Mouse (Mus musculus): ENCODE measurements around the gene Triobp. TPM values are rescaled to one million over a fixed set of nuclear protein-coding genes. Genes with fewer than 3 reads are reported as not detected.

The Triobp gene
- polyA plus RNA-seq, 1 experiment from 2014 or later: 47.9 TPM

GRCm38 (mm10) chr15:78908982-78909381, 38.5 kb upstream of the Triobp start:
- H3K4me1 ChIP-seq (ENCODE audit: control insufficient read depth, insufficient read depth, low read length): 0 out of 2 replicates have a peak, but pooled peaks cover 3% of the 10 kb centered on the region
- 91% methylated on average over 8 of the region's 8 CpGs for WGBS
- peaks cover 18% of the 10 kb centered on the region for H3K36me3 ChIP-seq (ENCODE audit: control insufficient read depth, insufficient read depth, low read length)
- DNase-seq (ENCODE audit: low spot score): no peak
- no peaks in the 10 kb centered on the region for H3K9me3 ChIP-seq (ENCODE audit: control insufficient read depth, low read length)
- no peak overlapping the region for H3K9ac ChIP-seq (ENCODE audit: low read length)
- H3K4me2 ChIP-seq (ENCODE audit: low read depth, severe bottlenecking): no peak overlapping the region
- ATAC-seq (ENCODE audit: insufficient number of reproducible peaks, low FRiP score, low TSS enrichment, low read depth): no peak
- no peak overlapping the region for H3K27ac ChIP-seq (replicated peaks; ENCODE audit: low read depth, low read length)
- H3K4me3 ChIP-seq (ENCODE audit: low read depth, low read length): no peak overlapping the region
- no peaks in the 10 kb centered on the region for H3K27me3 ChIP-seq (ENCODE audit: control insufficient read depth, insufficient read depth, low read length)

- H3K9me3 ChIP-seq (ENCODE audit: control insufficient read depth, low read length): no peaks in the 10 kb centered on the region
- whole genome bisulfite sequencing: 46% methylated on average over 9 of the region's 9 CpGs
- no peak overlapping the region for H3K9ac ChIP-seq (ENCODE audit: low read length)
- peaks cover 6% of the 10 kb centered on the region; the same call in 1 of the 2 replicates for H3K36me3 ChIP-seq (ENCODE audit: control insufficient read depth, insufficient read depth, low read length)
- H3K4me1 ChIP-seq (ENCODE audit: control insufficient read depth, insufficient read depth, low read length): peaks cover 20% of the 10 kb centered on the region
- no peaks in the 10 kb centered on the region for H3K27me3 ChIP-seq (ENCODE audit: control insufficient read depth, insufficient read depth, low read length)
- ATAC-seq (ENCODE audit: insufficient number of reproducible peaks, low FRiP score, low TSS enrichment, low read depth) (no peak), DNase-seq (ENCODE audit: low spot score) (peak; percentile 55)
- no peak overlapping the region for H3K4me2 ChIP-seq (ENCODE audit: low read depth, severe bottlenecking)
- H3K4me3 ChIP-seq (ENCODE audit: low read depth, low read length): no peak overlapping the region
- H3K27ac ChIP-seq (replicated peaks; ENCODE audit: low read depth, low read length): no peak overlapping the region
These were observed 35.5 kb upstream of the Triobp start for GRCm38 (mm10) chr15:78912040-78912439.

GRCm38 (mm10) chr15:78913632-78914090, 33.9 kb upstream of the Triobp start, which contains the start of gene Pdxp:
Gene Pdxp (plus strand): TSS chr15:78913919.
- peak; percentile 91 for ATAC-seq (ENCODE audit: insufficient number of reproducible peaks, low FRiP score, low TSS enrichment, low read depth)
- Histone ChIP-seq H3K4me2 (ENCODE audit: low read depth, severe bottlenecking) (peak within 1 kb of the TSS; percentile 95), H3K27me3 (ENCODE audit: control insufficient read depth, insufficient read depth, low read length) (no peaks in the 10 kb centered on the region), H3K4me1 (ENCODE audit: control insufficient read depth, insufficient read depth, low read length) (peaks cover 20% of the 10 kb centered on the region), H3K4me3 (ENCODE audit: low read depth, low read length) (peak within 1 kb of the TSS; percentile 85), H3K9me3 (ENCODE audit: control insufficient read depth, low read length) (no peaks in the 10 kb centered on the region), H3K36me3 (ENCODE audit: control insufficient read depth, insufficient read depth, low read length) (peaks cover 7% of the 10 kb centered on the region; the same call in 1 of the 2 replicates), H3K9ac (ENCODE audit: low read length) (peak within 1 kb of the TSS; percentile 86), H3K27ac (replicated peaks; ENCODE audit: low read depth, low read length) (peak within 1 kb of the TSS; percentile 85)
- WGBS: under 1% methylated on average over 50 of the region's 51 CpGs
- peak; percentile 98 for DNase-seq (ENCODE audit: low spot score)

- Histone ChIP-seq H3K9ac (ENCODE audit: low read length) (peak overlapping the region; percentile 86), H3K4me2 (ENCODE audit: low read depth, severe bottlenecking) (peak overlapping the region; percentile 95), H3K36me3 (ENCODE audit: control insufficient read depth, insufficient read depth, low read length) (peaks cover 5% of the 10 kb centered on the region; the same call in 1 of the 2 replicates), H3K27me3 (ENCODE audit: control insufficient read depth, insufficient read depth, low read length) (no peaks in the 10 kb centered on the region), H3K4me3 (ENCODE audit: low read depth, low read length) (peak overlapping the region; percentile 85), H3K9me3 (ENCODE audit: control insufficient read depth, low read length) (no peaks in the 10 kb centered on the region), H3K4me1 (ENCODE audit: control insufficient read depth, insufficient read depth, low read length) (peaks cover 20% of the 10 kb centered on the region), H3K27ac (replicated peaks; ENCODE audit: low read depth, low read length) (peak overlapping the region; percentile 85)
- ATAC-seq (ENCODE audit: insufficient number of reproducible peaks, low FRiP score, low TSS enrichment, low read depth) (peak; percentile 33; the same call in 1 of the 2 replicates), DNase-seq (ENCODE audit: low spot score) (peak; percentile 56)
- WGBS: under 1% methylated on average over 77 of the region's 87 CpGs
These were observed 33.3 kb upstream of the Triobp start for GRCm38 (mm10) chr15:78914091-78914822.

GRCm38 (mm10) chr15:78914823-78915659, 32.5 kb upstream of the Triobp start:
- no peaks in the 10 kb centered on the region for H3K27me3 ChIP-seq (ENCODE audit: control insufficient read depth, insufficient read depth, low read length)
- DNase-seq (ENCODE audit: low spot score) (no peak), ATAC-seq (ENCODE audit: insufficient number of reproducible peaks, low FRiP score, low TSS enrichment, low read depth) (no peak)
- no peaks in the 10 kb centered on the region for H3K9me3 ChIP-seq (ENCODE audit: control insufficient read depth, low read length)
- H3K36me3 ChIP-seq (ENCODE audit: control insufficient read depth, insufficient read depth, low read length): peaks cover 5% of the 10 kb centered on the region; the same call in 1 of the 2 replicates
- WGBS: 52% methylated on average over 8 of the region's 8 CpGs
- peak overlapping the region; percentile 95 for H3K4me2 ChIP-seq (ENCODE audit: low read depth, severe bottlenecking)
- peaks cover 20% of the 10 kb centered on the region for H3K4me1 ChIP-seq (ENCODE audit: control insufficient read depth, insufficient read depth, low read length)
- H3K27ac ChIP-seq (replicated peaks; ENCODE audit: low read depth, low read length): no peak overlapping the region
- peak overlapping the region; percentile 85 for H3K4me3 ChIP-seq (ENCODE audit: low read depth, low read length)
- peak overlapping the region; percentile 86 for H3K9ac ChIP-seq (ENCODE audit: low read length)

GRCm38 (mm10) chr15:78915660-78916017, 31.9 kb upstream of the Triobp start:
- Histone ChIP-seq H3K4me3 (ENCODE audit: low read depth, low read length) (peak overlapping the region; percentile 85), H3K9me3 (ENCODE audit: control insufficient read depth, low read length) (no peaks in the 10 kb centered on the region), H3K36me3 (ENCODE audit: control insufficient read depth, insufficient read depth, low read length) (peaks cover 3% of the 10 kb centered on the region; the same call in 1 of the 2 replicates), H3K9ac (ENCODE audit: low read length) (no peak overlapping the region), H3K27me3 (ENCODE audit: control insufficient read depth, insufficient read depth, low read length) (no peaks in the 10 kb centered on the region), H3K4me2 (ENCODE audit: low read depth, severe bottlenecking) (peak overlapping the region; percentile 95), H3K27ac (replicated peaks; ENCODE audit: low read depth, low read length) (no peak overlapping the region), H3K4me1 (ENCODE audit: control insufficient read depth, insufficient read depth, low read length) (peaks cover 20% of the 10 kb centered on the region)
- ATAC-seq (ENCODE audit: insufficient number of reproducible peaks, low FRiP score, low TSS enrichment, low read depth) (no peak), DNase-seq (ENCODE audit: low spot score) (peak; percentile 74)
- WGBS: 7% methylated on average over 8 of the region's 8 CpGs

- H3K4me2 ChIP-seq (ENCODE audit: low read depth, severe bottlenecking): peak overlapping the region; percentile 95
- DNase-seq (ENCODE audit: low spot score) (no peak), ATAC-seq (ENCODE audit: insufficient number of reproducible peaks, low FRiP score, low TSS enrichment, low read depth) (no peak)
- H3K4me1 ChIP-seq (ENCODE audit: control insufficient read depth, insufficient read depth, low read length): peaks cover 20% of the 10 kb centered on the region
- H3K9me3 ChIP-seq (ENCODE audit: control insufficient read depth, low read length): no peaks in the 10 kb centered on the region
- no peaks in the 10 kb centered on the region for H3K27me3 ChIP-seq (ENCODE audit: control insufficient read depth, insufficient read depth, low read length)
- H3K9ac ChIP-seq (ENCODE audit: low read length): peak overlapping the region; percentile 45; the same call in 1 of the 2 replicates
- H3K36me3 ChIP-seq (ENCODE audit: control insufficient read depth, insufficient read depth, low read length): peaks cover 3% of the 10 kb centered on the region; the same call in 1 of the 2 replicates
- peak overlapping the region; percentile 85 for H3K4me3 ChIP-seq (ENCODE audit: low read depth, low read length)
- WGBS: 63% methylated on average over 12 of the region's 12 CpGs
- H3K27ac ChIP-seq (replicated peaks; ENCODE audit: low read depth, low read length): no peak overlapping the region
These were observed 31.3 kb upstream of the Triobp start for GRCm38 (mm10) chr15:78916052-78916826.
